Mouse (Mus musculus): ENCODE data around the gene Rhod. TPM values are rescaled to one million over a fixed set of nuclear protein-coding genes. Genes with fewer than 3 reads are reported as not detected.
A peak's percentile ranks its signal among the peaks of the same experiment; 100 is the strongest.

The Rhod gene
- polyA plus RNA-seq, 1 experiment: 2.0 TPM

DNA sequence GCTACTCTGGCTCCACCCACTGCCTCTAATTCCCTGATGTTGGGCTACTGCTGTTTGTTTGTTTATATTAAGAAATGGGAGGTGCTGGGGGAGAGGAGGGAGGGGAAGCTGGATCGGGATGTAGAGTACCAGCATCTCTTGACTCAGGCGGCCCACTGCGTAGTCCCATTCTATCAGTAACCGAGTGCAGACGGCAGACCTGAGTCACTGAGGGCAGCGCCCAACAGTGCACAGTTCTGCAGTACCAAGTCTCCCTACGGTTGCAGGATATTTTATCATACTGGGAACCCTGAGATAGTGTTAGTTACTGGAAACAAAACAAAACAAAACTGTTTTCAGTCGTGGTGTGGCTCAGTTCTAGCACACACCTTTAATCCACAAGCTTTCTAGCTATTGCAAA is 11.9 kb upstream of the Rhod start:
- no peak for DNase-seq (ENCODE audit: extremely low spot score in 1 of 2, low spot score in 1 of 2)

- DNase-seq (ENCODE audit: extremely low spot score in 1 of 2, low spot score in 1 of 2): no peak
These were observed 11.4 kb upstream of the Rhod start for GRCm38 (mm10) chr19:4450666-4451065.

GRCm38 (mm10) chr19:4449230-4449629 is 10.0 kb upstream of the Rhod start:
- DNase-seq (ENCODE audit: extremely low spot score in 1 of 2, low spot score in 1 of 2): no peak

DNA sequence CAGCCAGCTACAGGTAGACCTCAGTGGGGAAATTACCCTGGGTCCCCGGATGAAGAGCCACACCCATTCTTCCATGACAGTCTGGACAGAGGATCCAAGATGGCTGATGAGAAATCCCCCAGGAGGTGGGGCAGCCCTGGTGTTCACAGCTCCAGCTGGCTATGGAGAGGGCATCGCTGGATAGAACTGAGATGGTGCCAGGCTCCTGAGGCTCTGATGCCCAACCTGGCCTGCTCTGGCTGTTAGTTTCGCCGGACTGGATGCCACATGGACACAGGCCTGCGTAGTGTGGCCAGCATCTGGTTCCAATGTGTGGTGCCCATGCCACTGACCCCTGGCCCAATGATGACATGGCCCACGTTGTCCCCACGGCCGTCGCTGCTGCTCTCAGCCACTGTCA is 8.2 kb upstream of the Rhod start:
- no peak for DNase-seq (ENCODE audit: extremely low spot score in 1 of 2, low spot score in 1 of 2)

GRCm38 (mm10) chr19:4446661-4447420 is 7.6 kb upstream of the Rhod start:
- DNase-seq (ENCODE audit: extremely low spot score in 1 of 2, low spot score in 1 of 2): no peak

DNA sequence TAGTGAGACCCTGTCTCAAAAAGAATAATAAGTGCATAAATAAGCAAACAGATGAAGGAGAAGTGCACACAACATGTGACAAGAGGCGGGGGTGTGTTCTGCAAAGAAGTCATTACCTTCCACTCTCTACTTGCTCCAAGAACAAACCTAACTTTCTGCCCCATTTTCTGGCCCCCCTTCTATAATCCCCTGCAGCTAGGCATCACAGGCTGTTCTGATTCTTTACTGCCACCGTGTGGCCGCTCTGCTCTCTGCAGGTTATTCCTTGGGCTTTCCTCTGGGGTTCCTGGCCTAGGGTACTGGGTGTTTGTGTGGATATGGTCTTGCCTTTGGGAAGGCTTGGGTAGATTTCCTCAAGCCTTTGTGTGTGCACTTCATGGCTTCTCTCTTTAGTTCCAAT is 3.2 kb upstream of the Rhod start:
- DNase-seq (ENCODE audit: extremely low spot score in 1 of 2, low spot score in 1 of 2): peak in 1 of 2 experiments; percentile 89

DNA sequence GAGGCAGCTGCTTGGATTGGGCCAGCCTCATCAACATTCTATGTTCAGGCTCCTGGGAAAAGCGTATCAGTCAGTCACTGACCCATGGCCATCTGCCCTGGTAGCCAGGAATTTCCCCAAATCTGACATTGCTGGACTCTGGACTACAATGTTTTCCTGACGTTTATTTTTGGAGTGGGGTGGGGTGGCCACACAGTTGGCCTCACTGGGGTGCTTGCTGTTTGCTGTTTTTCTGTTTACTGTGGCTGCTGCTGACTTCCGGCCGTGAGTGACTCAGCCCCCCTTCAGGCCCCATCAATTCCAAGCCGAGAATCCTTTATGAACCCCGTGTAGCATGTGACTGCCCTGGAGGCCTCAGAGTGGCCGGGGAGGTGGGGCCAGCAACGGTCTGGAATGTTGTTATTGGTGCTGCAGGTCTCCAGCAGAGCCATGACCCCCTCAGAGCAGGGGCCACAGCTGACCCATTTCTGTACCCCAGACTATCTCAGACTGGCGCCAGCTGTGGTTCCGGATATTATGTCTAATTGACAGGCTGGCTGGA is 2.5 kb upstream of the Rhod start:
- DNase-seq (ENCODE audit: extremely low spot score in 1 of 2, low spot score in 1 of 2): no peak

- DNase-seq (ENCODE audit: extremely low spot score in 1 of 2, low spot score in 1 of 2): peak in 1 of 2 experiments; percentile 67
These were observed 1.9 kb upstream of the Rhod start for GRCm38 (mm10) chr19:4441090-4441591.

- no peak for DNase-seq (ENCODE audit: extremely low spot score in 1 of 2, low spot score in 1 of 2)
These were observed 990 bp upstream of the Rhod start for GRCm38 (mm10) chr19:4440222-4440621.

DNA sequence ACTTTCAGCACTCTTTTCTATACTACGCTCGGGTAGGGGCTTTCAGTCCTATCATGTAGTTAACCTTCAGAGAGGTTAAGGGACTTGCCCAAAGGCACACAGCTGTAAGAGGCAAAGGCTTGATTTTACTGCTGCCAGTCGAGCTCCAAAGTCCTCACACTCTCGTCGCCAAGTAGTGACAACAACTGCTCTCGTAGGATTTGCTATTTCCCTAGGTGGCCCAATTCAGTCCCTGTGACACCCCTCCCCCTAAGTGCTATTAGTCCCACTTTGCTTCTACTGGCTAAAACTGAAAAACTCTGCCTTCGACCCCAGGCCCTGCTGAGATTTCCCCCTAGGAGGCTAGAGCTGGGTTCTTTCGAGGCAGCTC is 456 bp downstream of the Rhod start:
- DNase-seq (ENCODE audit: extremely low spot score in 1 of 2, low spot score in 1 of 2): no peak

DNA sequence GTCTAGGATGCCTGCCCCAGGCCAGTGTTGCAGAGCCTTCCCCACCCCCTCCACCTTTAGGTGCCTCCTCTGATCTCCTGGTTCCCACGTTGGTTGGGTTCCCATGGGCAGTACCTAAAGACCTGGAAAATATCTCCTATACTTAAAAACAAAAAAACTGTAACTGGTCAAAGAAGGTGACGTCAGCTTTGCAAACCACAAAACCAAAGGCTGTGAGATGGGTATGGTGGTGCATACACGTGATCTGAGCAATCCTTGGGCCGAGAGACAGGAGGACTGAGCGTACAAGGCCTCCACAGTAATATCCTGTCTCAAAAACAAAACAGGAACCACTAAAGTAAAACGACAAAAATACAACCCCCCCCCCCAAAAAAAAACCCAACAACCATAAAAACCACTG is 1.3 kb downstream of the Rhod start:
- no peak for DNase-seq (ENCODE audit: extremely low spot score in 1 of 2, low spot score in 1 of 2)

DNA sequence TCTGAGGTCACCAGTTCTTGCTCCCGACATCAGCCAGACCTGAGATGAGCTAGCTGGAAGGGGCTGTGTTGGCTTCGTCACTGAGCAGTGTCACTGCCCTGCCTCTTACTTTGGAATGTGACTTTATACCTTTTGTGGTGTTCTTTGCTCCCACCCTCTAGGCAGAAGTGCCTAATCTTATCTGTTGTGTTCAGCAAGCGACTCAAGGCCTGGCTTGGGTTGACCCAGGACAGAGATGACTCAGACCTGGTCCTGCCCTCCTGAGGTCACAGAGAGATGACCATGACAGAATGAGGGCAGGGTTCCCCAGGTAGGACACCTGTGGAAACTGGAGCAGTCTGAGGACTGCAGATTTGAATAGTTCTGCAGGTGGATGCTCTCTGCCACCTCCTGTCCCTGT is 3.0 kb downstream of the Rhod start:
- DNase-seq (ENCODE audit: extremely low spot score in 1 of 2, low spot score in 1 of 2): no peak

DNA sequence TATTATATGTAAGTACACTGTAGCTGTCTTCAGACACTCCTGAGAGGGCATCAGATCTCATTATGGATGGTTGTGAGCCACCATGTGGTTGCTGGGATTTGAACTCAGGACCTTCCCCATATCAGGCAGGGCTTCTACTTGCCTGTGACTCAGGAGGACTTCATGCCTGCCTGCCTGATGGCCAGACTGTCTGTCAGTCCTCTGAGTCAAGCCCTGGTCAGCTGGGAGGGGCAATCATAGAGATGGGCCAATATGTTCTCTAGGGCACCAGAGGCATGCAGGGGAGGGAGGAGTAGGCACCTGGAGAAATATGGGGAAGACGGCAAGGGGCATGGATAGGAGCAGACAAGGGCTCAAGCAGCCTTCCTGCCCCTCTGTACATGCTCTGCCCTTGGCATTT is 4.2 kb downstream of the Rhod start:
- no peak for DNase-seq (ENCODE audit: extremely low spot score in 1 of 2, low spot score in 1 of 2)

DNA sequence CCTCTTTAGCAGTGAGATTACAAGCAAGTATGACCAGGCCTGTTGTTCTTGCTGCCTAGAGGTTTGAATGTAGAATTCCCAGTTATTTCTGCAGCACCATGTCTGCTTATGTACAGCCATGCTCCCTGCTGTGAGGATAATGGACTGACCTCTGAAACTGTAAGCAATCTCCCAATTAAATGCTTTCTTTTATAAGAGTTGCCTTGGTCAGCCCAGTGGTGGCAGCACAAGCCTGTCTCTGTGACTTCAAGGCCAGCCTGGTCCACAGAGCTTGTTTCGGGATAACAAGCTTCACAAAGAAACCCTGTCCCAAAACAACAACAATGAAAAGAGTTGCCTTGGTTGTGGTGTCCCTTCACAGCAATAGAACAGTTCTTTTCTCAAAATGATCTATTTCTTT is 5.5 kb downstream of the Rhod start:
- no peak for DNase-seq (ENCODE audit: extremely low spot score in 1 of 2, low spot score in 1 of 2)

- no peak for DNase-seq (ENCODE audit: extremely low spot score in 1 of 2, low spot score in 1 of 2)
These were observed 9.1 kb downstream of the Rhod start for GRCm38 (mm10) chr19:4430091-4430620.

DNA sequence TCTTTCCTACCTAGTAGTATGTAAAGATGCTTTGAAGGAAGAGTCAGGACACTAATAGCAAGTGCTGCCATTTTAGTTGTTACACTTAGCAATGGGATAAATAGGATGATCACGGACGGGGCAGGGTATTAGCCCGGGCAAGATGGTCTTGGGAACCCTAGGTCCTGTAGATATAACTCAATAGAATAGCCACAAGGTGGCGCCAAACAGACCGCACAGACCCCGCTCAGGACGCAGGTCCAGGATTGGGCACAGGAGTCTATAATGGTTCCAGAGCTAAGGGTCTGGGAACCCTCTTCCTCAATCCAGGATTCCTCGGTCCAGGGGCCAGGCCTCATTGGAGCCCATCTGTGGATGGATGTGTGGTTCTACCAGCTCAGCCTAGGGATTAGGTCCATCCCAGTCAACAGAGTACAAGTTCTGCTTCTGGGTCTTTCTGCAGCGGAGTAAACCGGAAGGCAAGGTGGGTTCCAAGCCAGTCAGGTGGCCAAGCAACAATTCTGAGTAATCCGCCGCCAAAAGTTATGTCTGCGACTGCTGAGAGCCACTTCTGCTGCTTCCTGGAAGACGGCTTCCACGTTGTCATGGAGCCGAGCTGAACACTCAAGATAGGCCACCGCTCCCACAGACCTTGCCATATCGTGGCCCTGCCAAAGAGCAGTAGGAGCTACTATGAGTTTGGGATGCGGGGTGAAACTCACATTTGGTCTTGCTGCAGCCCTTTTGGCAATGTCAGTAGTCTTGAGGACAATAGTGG is 13.4 kb downstream of the Rhod start:
- DNase-seq (ENCODE audit: extremely low spot score in 1 of 2, low spot score in 1 of 2): peak in 1 of 2 experiments; percentile 23

DNA sequence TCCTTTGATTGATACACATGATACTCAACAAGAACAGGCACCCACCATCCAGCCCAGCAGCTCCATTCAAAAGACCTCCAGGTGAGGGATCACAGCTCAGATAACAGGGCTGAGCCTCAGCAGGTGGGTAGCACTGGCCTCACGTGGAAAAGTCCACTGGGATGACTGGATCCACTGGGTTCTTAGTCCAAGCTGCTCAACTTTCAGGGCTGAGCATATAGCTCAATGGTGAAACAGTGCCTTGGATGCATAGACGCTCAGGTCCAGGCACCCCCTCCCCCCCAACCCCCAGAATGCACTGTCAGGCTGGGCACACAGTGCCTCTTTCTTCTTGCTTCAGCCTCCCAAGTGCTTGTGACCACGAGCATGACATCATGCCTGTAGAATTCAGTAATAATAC is 16.2 kb downstream of the Rhod start:
- DNase-seq (ENCODE audit: extremely low spot score in 1 of 2, low spot score in 1 of 2): no peak

DNA sequence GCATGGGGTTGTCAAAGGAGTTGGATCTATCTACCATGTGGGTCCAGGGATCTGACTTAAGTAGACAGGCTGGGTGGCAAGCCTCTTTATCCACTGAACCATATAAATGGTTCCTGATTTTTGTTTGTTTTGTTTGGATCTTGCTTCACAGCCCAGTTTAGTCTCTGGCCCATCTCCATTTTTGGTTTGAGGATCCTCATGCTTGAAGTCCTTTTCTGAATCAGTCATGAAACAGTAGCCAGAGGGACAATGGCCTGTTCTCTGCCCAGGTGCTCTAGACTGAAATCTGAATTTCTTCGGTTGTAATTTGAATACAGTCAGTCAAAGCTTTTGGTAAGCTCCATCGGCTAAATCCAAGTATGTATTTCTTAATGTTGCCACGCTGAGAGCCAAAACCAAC is 16.7 kb downstream of the Rhod start:
- DNase-seq (ENCODE audit: extremely low spot score in 1 of 2, low spot score in 1 of 2): no peak

GRCm38 (mm10) chr19:4420153-4420910 is 18.9 kb downstream of the Rhod start:
- DNase-seq (ENCODE audit: extremely low spot score in 1 of 2, low spot score in 1 of 2): no peak

- no peak for DNase-seq (ENCODE audit: extremely low spot score in 1 of 2, low spot score in 1 of 2)
These were observed 19.5 kb downstream of the Rhod start for GRCm38 (mm10) chr19:4419711-4420110.

DNA sequence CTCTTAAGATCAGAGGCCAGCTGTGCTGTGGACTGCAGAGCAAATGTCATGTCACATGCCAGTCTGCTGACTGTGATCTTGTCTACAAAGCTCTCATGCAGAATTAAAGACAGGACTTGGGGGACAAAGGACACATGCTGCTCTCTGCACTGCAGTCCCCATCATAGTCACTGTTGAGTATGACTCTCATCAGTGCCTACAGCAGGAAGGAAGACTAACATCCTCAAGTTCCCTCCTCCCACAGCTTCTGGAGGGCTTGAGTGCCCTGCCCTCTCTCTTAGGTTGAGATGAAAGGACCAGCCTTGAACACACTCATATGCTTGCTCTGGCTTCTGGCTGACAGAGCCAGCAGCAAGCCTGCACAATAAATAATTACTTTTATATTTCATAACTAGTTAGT is 21.5 kb downstream of the Rhod start:
- DNase-seq (ENCODE audit: extremely low spot score in 1 of 2, low spot score in 1 of 2): no peak
